Mouse (Mus musculus) heart, postnatal 0 days (tissue): ENCODE measurements around the gene Vsir.

Source experiments
- CTCF ChIP-seq: IDR thresholded peaks from 2 replicates; pipeline ENCODE4 v1.5.1; 2016; ENCODE audit warnings: antibody characterized with exemption, control low read depth, low read depth
- EP300 ChIP-seq: IDR thresholded peaks from 2 replicates; pipeline ENCODE4 v1.6.1; 2016; ENCODE audit warnings: antibody characterized with exemption, low read depth

DNA sequence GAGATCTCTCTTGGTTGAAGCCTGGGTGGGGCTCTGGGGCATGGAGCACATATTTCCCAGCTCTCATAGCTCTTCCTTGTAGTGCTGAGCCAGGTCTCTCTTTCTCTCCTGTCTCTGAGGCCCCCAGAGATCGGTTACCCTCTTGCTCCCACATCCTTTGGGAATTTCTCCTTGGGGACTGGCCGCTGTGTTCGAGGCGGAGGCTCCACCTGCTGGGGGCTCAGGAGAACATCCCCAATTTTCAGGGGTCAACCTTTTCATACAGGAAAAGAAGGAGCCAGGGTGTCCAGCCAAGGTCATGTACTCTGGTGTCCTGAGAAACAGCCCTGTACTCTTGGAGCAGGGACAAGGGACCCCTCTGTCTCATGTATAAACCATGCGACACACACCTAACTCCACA lies 65.1 kb downstream of the Vsir start:
- TF ChIP-seq CTCF (peak; percentile 55), EP300 (no peak)
